Mouse (Mus musculus): ENCODE data around the gene Cdh4.

Cdh4 gene

GRCm38 (mm10) chr2:179442191-179442540 lies at the start of gene Cdh4:
Cdh4 (plus strand) TSS chr2:179442431.
- TF ChIP-seq GATA4 (IDR thresholded peaks at IDR 0.05; ENCODE audit: insufficient replicate concordance, low read length), result no peak

DNA sequence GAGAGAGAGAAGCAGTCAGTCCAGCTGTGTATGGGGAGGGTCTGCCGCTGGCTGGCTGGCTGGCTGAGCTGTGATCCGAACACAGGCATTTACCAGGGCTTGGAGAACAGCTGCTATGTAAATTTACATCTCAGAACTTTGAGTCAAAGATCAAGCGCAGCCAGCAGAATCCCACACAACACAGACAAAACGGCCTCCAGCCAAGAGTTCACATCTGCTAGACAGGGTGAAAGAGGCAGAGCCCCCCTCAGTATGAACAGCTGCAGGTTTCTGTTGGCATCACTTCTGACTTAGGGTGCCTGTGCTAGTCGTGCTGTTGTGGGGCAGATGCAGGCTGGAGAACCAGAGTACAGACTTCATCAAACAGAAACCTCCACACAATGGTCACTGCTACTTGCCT lies 46.8 kb upstream of the Cdh4 start:
- no peak for TF ChIP-seq GATA4 (IDR thresholded peaks at IDR 0.05; ENCODE audit: insufficient replicate concordance, low read length)

GRCm38 (mm10) chr2:179399645-179400249 lies 42.5 kb upstream of the Cdh4 start:
- no peak for TF ChIP-seq GATA4 (IDR thresholded peaks at IDR 0.05; ENCODE audit: insufficient replicate concordance, low read length)

- TF ChIP-seq GATA4 (IDR thresholded peaks at IDR 0.05; ENCODE audit: insufficient replicate concordance, low read length), result no peak
Measured at GRCm38 (mm10) chr2:179410866-179411561, 31.2 kb upstream of the Cdh4 start.

DNA sequence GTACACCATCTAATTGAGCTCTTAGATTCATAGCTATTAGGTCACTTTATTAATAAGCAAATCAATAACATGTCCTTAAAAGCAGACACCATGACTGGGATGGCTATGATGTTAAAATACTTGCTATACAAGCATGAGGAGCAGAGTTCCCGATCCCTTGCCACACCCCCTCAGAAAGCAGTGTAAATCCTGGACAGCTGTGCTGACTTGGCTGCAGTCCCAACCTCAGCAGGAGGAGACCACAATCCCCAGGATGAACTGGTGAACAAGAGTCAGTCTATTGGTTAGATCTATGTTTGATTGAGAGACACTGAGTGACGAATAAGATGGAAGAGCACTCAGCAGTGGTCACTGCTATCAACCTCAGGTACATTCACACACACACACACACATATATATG lies 29.3 kb upstream of the Cdh4 start:
- TF ChIP-seq GATA4 (IDR thresholded peaks at IDR 0.05; ENCODE audit: insufficient replicate concordance, low read length), result no peak

DNA sequence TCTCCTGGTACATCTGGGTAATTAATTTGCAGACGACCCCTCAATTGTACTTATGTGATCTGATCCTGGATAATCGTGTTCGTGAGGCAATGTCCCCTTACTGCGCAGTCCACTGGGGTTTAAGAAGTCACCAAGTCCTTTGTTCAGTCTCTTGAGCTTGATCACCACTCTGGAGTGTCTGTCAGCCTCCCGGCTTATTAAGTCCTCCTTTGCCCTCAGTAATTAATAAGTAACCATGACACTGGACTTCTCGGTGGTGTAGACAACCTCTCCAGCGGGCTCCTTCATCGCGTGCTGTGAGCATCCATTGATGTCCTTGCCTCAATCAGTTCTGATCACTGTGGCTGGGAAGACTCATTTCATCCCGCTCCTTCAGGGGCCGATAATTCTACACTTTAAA lies 28.0 kb upstream of the Cdh4 start:
- no peak for TF ChIP-seq GATA4 (IDR thresholded peaks at IDR 0.05; ENCODE audit: insufficient replicate concordance, low read length)

DNA sequence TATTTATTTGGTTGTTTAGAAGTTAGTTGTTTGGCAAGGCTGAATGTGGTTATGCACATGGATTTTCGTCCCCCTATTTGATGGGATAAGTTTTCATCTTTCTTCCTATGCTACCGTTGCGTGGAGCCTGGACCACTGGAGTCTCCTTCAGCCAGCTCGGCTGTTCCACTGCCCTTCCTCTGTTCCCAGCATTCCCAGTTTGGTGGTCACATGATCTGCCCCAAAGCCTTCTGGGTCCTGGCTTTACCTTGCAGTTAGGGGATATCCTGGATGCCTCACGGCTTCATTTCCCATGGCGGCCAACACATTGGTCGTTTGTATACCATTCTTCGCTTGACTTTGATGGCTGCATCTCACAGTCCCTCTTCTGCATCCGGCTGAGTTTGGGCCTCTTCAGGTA lies 27.5 kb upstream of the Cdh4 start:
- no peak for TF ChIP-seq GATA4 (IDR thresholded peaks at IDR 0.05; ENCODE audit: insufficient replicate concordance, low read length)

GRCm38 (mm10) chr2:179415892-179416403 lies 26.3 kb upstream of the Cdh4 start:
- no peak for TF ChIP-seq GATA4 (IDR thresholded peaks at IDR 0.05; ENCODE audit: insufficient replicate concordance, low read length)

DNA sequence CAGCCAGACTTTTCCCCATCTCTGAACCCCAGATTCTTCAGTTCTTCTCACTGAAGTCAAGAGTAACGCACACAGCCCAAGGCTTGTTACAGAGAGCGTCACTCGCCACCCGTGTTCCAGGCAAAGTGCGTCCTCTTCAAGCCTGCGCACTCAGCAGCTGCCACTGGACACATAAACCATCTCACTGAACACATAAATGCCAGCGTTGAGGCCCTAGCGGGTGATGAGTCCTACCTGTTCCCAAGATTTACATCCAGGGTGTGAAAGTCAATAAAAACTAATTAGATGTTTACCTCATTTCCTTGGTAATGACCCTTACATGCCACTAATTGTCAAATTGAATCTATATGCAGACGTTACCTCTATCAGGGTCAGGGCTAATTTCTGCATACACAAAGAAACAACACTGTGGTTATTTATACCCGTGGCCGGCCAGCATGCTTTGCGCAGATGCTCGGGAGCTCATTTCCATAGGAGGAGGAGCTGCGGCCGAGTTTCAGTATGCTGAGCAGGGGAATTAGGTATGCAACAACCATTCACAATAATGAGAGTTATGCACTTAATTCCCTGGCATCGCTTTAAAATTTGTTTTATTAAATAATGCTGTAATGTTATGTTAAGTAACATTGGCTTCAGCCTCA lies 25.5 kb upstream of the Cdh4 start:
- TF ChIP-seq GATA4 (IDR thresholded peaks at IDR 0.05; ENCODE audit: insufficient replicate concordance, low read length), result no peak

DNA sequence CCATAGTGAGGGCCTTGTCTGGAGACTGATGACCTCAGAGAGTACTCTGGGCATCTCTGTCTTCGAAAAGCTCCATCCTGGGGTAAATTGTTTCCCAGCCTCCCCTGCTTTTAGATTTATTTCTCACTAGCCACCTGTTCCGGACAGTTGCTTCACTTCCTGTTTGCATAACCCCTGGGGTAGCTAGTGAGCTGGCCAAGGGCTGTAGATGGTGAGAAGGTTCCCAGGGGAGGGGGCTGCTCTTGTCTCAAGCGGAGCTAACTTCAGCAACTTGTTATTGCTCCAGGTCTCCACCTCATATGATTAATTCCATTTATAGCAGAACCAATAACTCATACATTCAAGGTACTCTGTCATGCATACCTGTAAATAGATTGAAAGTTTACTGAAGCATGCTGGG lies 16.6 kb upstream of the Cdh4 start:
- no peak for TF ChIP-seq GATA4 (IDR thresholded peaks at IDR 0.05; ENCODE audit: insufficient replicate concordance, low read length)

DNA sequence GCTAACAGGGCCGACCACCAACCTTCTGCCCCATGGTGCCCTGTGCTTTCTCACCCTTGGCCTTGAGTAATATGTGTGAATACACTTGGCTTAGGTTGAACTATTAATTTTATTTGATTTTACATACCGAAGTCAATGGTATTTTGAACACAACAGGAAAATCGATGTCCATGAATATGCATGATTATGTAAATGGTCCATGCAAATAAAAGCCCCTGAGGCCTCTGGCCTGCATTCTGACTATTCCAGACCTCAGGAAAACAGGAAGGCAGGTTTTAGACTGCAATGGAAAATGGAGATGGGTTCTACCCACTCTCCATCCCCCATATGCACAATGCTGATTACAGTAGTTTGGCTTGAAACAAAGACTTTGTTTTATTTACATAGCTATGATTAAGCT lies 13.3 kb upstream of the Cdh4 start:
- TF ChIP-seq GATA4 (IDR thresholded peaks at IDR 0.05; ENCODE audit: insufficient replicate concordance, low read length), result no peak

- no peak for TF ChIP-seq GATA4 (IDR thresholded peaks at IDR 0.05; ENCODE audit: insufficient replicate concordance, low read length)
Measured at GRCm38 (mm10) chr2:179440161-179440560, 2.1 kb upstream of the Cdh4 start.

- no peak for TF ChIP-seq GATA4 (IDR thresholded peaks at IDR 0.05; ENCODE audit: insufficient replicate concordance, low read length)
Measured at GRCm38 (mm10) chr2:179441086-179441485, 1.1 kb upstream of the Cdh4 start.

DNA sequence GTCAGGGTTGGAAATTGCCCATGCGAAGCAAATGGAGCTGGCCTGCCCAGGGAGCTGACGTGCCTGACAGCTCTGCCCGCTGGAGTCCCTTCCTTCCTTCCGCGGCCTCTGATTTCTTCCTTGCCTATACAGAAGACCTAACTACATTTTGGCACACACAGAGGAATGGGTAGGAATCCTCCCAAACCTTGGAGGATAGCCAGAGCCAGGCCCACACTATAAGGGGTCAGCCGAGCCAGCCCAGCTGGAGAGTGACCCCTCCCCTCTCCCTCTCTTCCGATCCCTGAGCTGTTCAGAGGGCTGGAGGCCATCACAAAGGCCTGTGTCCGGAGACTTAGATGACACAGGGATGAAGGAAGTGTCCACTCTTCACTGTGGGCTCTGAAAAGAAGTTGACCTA lies 514 bp upstream of the Cdh4 start:
- TF ChIP-seq GATA4 (IDR thresholded peaks at IDR 0.05; ENCODE audit: insufficient replicate concordance, low read length), result no peak

GRCm38 (mm10) chr2:179442541-179443225 lies 452 bp downstream of the Cdh4 start:
- TF ChIP-seq GATA4 (IDR thresholded peaks at IDR 0.05; ENCODE audit: insufficient replicate concordance, low read length), result no peak
